Mouse (Mus musculus): ENCODE data around the gene Degs1.

The Degs1 gene

GRCm38 (mm10) chr1:182226261-182226660, 56.3 kb downstream of the Degs1 start:
- DNase-seq (ENCODE audit: low spot score in 2 of 2): no peak

All from right cerebral cortex, postnatal 36 days (tissue).